Mouse (Mus musculus) heart, postnatal 4 days (tissue): Measurements from ENCODE around the gene Olfr161. TPM values are rescaled to one million over a fixed set of nuclear protein-coding genes. Genes with fewer than 3 reads are reported as not detected.
"Not testable (repeated sequence)": the region's sequence is repeated elsewhere in the genome, so short reads cannot be mapped to it uniquely, and the experiment has no call there.

Source experiments
- DNase-seq: peaks from one replicate; pipeline ENCODE4 v3.0.0; 2021
- total RNA-seq, 2 experiments: library from RNA; stranded (reverse); gene quantifications; 2 replicates each; pipeline ENCODE4 v1.2.3; 2021

The Olfr161 gene
- not detected for total RNA-seq

GRCm38 (mm10) chr16:3590691-3591090 is at the start of gene Olfr161:
TSS of gene Olfr161 (plus strand) at chr16:3591042.
- DNase-seq: no peak

- DNase-seq: no peak
These were observed 27.3 kb upstream of the Olfr161 start for GRCm38 (mm10) chr16:3563553-3563952.

DNA sequence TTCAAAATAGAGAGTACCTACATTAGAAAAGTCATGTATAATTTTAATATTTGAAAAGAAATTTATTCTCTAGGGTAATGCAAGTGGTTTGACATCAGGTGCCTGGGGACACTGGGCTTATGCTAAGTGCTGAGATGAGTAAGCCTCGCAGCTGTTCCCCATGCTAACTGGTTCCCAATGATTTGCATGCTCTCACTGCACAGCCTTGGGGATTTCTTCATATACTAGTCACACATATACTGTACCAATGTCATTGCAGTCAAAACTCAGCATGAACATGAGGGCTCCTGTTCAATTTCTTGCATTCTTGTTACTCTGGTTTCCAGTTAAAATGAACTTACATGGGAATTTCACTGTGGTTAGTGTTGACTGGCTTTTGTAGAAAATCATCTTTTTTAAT is 13.2 kb upstream of the Olfr161 start:
- DNase-seq: not testable (repeated sequence)

DNA sequence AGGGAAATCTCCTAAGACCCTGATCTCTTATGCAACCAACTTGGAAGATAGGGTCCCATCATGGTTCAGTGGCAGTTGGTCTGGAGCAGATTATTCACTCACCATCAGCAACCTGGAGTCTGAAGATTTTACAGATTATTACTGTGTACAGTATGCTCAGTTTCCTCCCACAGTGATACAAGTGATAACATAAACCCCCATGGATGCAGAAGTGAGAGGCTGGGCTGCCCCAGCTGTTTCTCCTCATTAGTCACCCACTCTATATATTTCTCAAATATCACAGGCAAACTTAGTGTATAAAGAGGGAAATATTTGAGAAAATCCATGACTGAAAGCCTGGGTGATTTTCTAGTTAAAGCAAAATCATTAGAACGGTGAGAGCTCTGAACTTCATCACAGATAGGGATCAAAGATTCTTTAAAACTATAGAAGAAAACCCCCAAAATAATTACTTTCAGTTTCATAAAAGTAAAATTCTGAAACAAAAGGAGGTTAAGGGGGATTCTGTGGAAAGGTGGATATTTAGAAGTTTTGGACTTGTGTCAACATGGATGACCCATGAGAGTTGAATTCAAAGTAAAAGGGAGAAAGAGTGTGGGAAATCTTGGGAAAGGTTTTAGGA is 12.5 kb upstream of the Olfr161 start:
- not testable (repeated sequence) for DNase-seq

GRCm38 (mm10) chr16:3631376-3631775 is 40.5 kb downstream of the Olfr161 start:
- not testable (repeated sequence) for DNase-seq

- DNase-seq: not testable (repeated sequence)
These were observed 41.9 kb downstream of the Olfr161 start for GRCm38 (mm10) chr16:3632572-3633361.

Other genes starting within 250 kb of the Olfr161 start
- gene Mefv, start 127.1 kb downstream of the Olfr161 start, total RNA-seq: not detected
- 10 to 100 TPM; 12.1 to 13.6 TPM for gene Zfp263, start 153.1 kb downstream of the Olfr161 start, total RNA-seq
- gene Olfr15, start 239.8 kb downstream of the Olfr161 start, total RNA-seq: not detected